Mouse (Mus musculus) embryo, embryonic 10.5 days (tissue): ENCODE results near the gene Dgka.
"Not testable (repeated sequence)": the region's sequence is repeated elsewhere in the genome, so short reads cannot be mapped to it uniquely, and the experiment has no call there.

ENCODE experiments used
- DNase-seq: peaks from one replicate; pipeline ENCODE4 v3.0.0-alpha.2; 2015; ENCODE audit warnings: low spot score

Gene Dgka

GRCm38 (mm10) chr10:128731992-128732391 is 12.7 kb downstream of the Dgka start:
- DNase-seq, result no peak

- peak; percentile 79 for DNase-seq
Measured at GRCm38 (mm10) chr10:128731002-128731433, 13.6 kb downstream of the Dgka start.

GRCm38 (mm10) chr10:128728059-128728458 is 16.6 kb downstream of the Dgka start:
- DNase-seq, result no peak

GRCm38 (mm10) chr10:128725466-128725865 is 19.2 kb downstream of the Dgka start:
- DNase-seq, result not testable (repeated sequence)

- no peak for DNase-seq
Measured at GRCm38 (mm10) chr10:128715559-128716537, 28.8 kb downstream of the Dgka start.

- not testable (repeated sequence) for DNase-seq
Measured at GRCm38 (mm10) chr10:128711318-128711717, 33.3 kb downstream of the Dgka start.

GRCm38 (mm10) chr10:128705317-128705693 is 39.4 kb downstream of the Dgka start:
- DNase-seq, result no peak

- DNase-seq, result peak; percentile 96
Measured at GRCm38 (mm10) chr10:128704491-128705316, 40.0 kb downstream of the Dgka start, which contains the start of gene Cdk2. Cdk2 (minus strand) TSS chr10:128705031.

- no peak for DNase-seq
Measured at GRCm38 (mm10) chr10:128703895-128704294, 40.8 kb downstream of the Dgka start, which contains the start of gene Pmel. Pmel (plus strand) TSS chr10:128704195.

GRCm38 (mm10) chr10:128702328-128703007 is 42.2 kb downstream of the Dgka start:
- DNase-seq, result no peak

GRCm38 (mm10) chr10:128700712-128701111 is 43.9 kb downstream of the Dgka start:
- no peak for DNase-seq

GRCm38 (mm10) chr10:128699611-128700010 is 45.0 kb downstream of the Dgka start:
- DNase-seq, result no peak

- DNase-seq, result no peak
Measured at GRCm38 (mm10) chr10:128699006-128699405, 45.6 kb downstream of the Dgka start.

- DNase-seq, result peak; percentile 6
Measured at GRCm38 (mm10) chr10:128697072-128697725, 47.5 kb downstream of the Dgka start.

- DNase-seq, result peak; percentile 99
Measured at GRCm38 (mm10) chr10:128695992-128696807, 48.5 kb downstream of the Dgka start, which contains the start of gene Rab5b. Rab5b (minus strand) TSS chr10:128696264.

GRCm38 (mm10) chr10:128695411-128695991 is 49.2 kb downstream of the Dgka start:
- DNase-seq, result no peak

- DNase-seq, result peak; percentile 73
Measured at GRCm38 (mm10) chr10:128674469-128675008, 70.1 kb downstream of the Dgka start.

- DNase-seq, result peak; percentile 91
Measured at GRCm38 (mm10) chr10:128673763-128674468, 70.7 kb downstream of the Dgka start, which contains the start of gene Suox. Suox (minus strand) TSS chr10:128674073.

- no peak for DNase-seq
Measured at GRCm38 (mm10) chr10:128671148-128671547, 73.5 kb downstream of the Dgka start.
